Mouse (Mus musculus) monocyte, adult 5-6 weeks (primary cell): Measurements from ENCODE around the gene Osbp. TPM values are rescaled to one million over a fixed set of nuclear protein-coding genes. Genes with fewer than 3 reads are reported as not detected.
"Not testable (repeated sequence)": the region's sequence is repeated elsewhere in the genome, so short reads cannot be mapped to it uniquely, and the experiment has no call there.

Experiments
- ATAC-seq: fragments of 153-309, 156-312 bp; replicated peaks from 2 replicates; pipeline ENCODE4 v1.8.0; 2017; ENCODE audit warnings: mild to moderate bottlenecking; ENCODE audit not compliant: low TSS enrichment, insufficient number of reproducible peaks, severe bottlenecking, poor library complexity, low FRiP score
- total RNA-seq: library from RNA; stranded (forward); fragments of 200-1000, 200-491, 200-594 nt; gene quantifications from 3 replicates; pipeline ENCODE4 v1.2.3, GENCODE M21; 2017

Gene Osbp
- 22.1 to 45.4 TPM (median 25.4 TPM) in 3 replicates for total RNA-seq

- peak; percentile 93 for ATAC-seq
Observed at GRCm38 (mm10) chr19:11965023-11965942, at the start of gene Osbp. Gene Osbp, plus strand, starts transcription at chr19:11965941.

GRCm38 (mm10) chr19:11922068-11922467 lies 43.7 kb upstream of the Osbp start:
- no peak for ATAC-seq

DNA sequence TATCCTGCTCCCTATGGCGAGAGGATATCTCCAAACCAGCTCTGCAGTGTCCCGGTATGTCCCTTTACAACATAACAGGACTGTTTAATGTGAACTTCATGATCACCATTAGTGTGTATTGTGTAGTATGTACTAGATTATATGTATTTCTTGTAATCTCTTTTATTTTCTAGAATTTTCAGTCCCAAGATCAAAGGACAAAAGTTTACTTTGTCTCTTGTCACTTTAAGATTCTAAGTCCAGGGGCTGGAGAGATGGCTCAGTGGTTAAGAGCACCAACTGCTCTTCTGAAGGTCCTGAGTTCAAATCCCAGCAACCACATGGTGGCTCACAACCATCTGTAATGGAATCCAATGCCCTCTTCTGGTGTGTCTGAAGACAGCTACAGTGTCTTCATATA lies 43.2 kb upstream of the Osbp start:
- ATAC-seq = not testable (repeated sequence)

DNA sequence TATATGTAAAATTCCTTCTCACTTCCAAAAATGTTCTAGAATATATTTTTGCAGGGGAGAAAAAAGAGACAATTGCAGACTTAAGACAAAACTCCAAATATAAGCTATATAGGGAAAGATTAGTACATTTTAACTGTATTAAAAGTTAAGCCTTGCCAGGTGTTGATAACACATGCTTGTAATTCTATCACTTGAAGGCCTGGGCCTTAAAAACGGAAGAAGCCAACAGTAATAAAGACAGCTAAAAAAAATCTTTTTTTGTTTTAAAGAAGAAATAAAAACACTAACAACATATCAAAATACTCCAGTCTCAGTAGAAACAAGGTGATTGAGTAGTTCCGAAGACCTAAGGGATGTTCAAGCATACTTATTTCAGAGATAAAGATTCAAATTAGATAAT lies 39.4 kb upstream of the Osbp start:
- no peak for ATAC-seq

DNA sequence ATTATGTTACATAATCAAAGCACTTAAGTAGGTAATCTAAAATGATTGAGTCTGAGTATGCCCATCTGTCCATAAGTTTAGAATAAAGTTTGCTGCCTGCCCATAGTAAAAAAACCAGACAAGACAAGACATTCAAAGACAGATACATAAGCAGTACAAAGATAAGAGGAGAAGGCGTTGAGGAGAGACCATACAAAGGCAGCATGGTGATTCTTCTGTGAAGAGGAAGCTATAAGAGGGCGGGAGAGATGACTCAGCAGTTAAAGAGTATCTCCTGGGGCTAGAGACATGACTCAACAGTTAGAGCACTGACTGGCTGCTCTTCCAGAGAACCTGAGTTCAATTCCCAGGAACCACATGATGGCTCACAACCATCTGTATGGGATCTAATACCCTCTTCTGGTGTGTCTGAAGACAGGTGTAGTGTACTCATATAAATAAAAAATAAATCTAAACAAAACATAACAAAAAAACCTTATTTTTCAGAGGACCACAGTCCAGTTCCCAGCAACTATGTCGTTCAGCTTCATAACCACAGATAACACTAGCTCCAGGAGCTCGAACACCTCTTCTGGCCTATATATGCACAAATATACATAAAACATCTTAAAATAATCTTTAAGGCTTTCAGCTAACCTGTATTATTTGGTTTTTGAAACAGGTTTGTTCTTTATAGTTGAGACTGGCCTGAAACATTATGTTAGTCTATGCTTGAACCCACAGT lies 37.6 kb upstream of the Osbp start:
- ATAC-seq = no peak

- ATAC-seq = not testable (repeated sequence)
Observed at GRCm38 (mm10) chr19:11946460-11946859, 19.3 kb upstream of the Osbp start.

DNA sequence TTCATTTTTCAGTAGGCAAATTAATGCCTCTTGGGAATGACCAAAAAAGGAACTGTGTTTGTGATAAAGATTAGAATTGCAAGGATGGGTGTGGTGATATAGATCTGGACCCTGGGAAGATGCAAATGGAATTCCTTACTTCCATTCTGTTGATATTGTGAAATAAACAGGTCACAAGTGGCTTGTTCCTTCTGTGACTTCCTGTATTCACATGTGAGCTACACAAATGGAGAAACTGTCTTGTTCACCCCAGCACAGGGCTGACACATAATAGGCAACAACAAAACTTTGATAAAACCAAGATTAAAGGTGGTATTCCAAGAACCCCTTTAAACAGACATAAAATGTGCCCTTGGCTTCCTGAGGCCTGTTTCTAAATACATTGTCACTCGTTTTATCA lies 15.9 kb upstream of the Osbp start:
- ATAC-seq = 0 out of 2 replicates have a peak, but pooled peaks have one; percentile 56

GRCm38 (mm10) chr19:11950747-11951146 lies 15.0 kb upstream of the Osbp start:
- no peak for ATAC-seq

GRCm38 (mm10) chr19:11954206-11954605 lies 11.5 kb upstream of the Osbp start:
- ATAC-seq = no peak

- no peak for ATAC-seq
Observed at GRCm38 (mm10) chr19:11956636-11957035, 9.1 kb upstream of the Osbp start.

GRCm38 (mm10) chr19:11957396-11957795 lies 8.3 kb upstream of the Osbp start:
- ATAC-seq = no peak

GRCm38 (mm10) chr19:11957846-11958245 lies 7.9 kb upstream of the Osbp start:
- ATAC-seq = no peak

DNA sequence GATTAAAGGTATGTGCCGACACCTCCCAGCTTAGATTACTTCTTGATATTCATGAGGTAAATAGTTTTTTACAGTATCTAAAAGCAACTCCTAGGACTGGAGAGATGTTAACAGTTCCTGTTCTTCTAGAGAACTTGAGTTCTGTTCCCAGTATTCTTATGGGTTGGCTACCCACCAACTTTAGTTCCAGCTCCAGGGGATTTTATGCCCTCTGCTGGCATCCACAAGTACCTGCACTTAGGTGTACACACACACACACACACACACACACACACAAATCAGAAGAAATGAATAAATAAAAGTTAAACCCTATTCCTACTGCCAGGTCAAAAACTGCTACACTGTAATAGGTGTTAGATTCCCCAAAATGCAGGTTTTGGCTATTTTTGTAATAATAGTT lies 1.5 kb upstream of the Osbp start:
- no peak for ATAC-seq

DNA sequence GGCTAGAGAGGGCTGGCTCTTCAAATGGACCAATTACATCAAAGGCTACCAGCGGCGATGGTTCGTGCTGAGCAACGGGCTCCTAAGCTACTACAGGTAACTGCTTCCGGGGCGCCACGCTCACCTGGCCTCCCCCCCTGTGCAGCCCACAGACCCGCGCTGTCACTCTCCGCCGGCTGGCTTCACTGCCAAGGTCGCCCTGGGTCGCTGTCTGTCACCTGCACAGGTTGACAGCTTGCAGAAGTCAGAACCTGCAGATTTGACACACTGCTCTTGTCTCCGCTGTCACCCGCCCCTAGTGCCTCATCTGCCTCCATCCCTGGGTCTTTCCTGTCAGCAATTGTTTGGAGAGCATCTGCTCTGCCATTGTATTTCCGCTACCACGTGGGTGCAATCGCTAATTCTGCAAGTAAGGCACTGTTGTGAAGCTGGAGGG lies 478 bp downstream of the Osbp start:
- no peak for ATAC-seq

GRCm38 (mm10) chr19:11969155-11970050 lies 3.7 kb downstream of the Osbp start:
- no peak for ATAC-seq

DNA sequence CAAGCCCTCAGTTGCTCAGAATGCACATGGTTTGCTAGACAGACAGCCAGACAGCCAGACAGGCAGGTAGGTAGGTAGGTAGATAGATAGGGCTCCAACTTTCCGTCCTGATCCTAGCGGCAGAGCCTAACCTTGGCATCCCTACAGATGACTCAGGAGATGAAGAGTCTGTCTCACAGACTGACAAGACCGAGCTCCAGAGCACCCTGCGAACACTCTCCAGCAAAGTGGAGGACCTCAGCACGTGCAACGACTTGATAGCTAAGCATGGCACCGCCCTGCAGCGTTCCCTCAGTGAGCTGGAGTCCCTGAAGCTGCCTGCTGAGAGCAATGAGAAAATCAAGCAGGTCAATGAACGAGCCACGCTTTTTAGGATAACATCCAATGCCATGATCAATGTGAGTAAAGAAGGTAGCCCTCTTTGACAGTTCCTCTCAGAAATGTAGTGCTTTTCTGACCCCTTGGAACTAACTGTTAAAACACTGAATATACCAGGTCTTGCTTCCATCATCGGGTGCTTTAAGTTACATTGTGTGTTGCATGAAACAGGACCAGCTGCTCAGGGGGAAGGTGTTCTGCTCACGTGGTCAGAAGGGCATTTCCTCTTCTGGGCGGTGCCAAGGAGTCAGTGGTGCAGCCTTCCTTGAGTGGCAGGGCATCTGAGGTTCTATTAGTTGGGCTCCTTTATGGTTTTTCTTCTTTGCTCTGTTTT lies 7.9 kb downstream of the Osbp start:
- ATAC-seq = no peak

DNA sequence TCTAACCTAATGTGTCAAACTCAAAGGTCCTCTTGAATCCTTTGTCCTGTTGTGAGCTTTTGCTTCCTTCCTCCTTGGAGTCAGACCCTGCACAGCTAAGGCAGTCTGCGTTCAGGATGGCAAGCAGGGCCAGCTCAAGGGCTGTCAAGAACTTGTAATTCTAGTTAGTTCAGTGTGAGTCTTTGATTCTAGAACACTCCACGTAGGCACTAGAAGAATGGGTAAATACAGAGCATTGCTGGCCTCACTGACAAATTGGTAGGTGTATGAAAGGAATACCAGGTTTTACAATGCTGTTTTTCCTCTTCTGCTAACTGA lies 8.4 kb downstream of the Osbp start:
- no peak for ATAC-seq

DNA sequence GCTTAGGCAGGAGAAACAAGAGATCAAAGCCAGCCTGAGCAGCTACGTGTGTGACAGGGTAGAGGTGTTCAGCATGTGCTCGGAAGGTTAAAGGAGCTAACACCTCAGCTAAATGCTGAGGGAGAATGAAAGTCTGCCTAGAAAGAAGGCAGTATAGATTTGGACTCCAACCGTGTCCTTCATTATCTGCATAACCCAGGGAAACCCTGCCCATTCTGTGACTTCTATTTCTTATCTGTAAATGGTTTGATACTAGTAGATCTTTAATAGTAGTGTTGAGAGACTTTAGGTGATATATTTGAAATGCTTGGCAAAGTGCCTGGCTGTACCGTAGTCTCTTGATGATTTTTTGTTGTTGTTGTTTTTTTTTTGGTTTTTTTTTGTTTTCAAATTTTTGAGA lies 9.9 kb downstream of the Osbp start:
- ATAC-seq = no peak
